Mouse (Mus musculus) forelimb bud, embryonic 11.5 days (tissue): ENCODE measurements around the gene Wdr11.

Experiments
- DNase-seq: peaks from one replicate; pipeline ENCODE4 v3.0.0-alpha.2; 2012; ENCODE audit warnings: low read depth, low spot score

The Wdr11 gene

DNA sequence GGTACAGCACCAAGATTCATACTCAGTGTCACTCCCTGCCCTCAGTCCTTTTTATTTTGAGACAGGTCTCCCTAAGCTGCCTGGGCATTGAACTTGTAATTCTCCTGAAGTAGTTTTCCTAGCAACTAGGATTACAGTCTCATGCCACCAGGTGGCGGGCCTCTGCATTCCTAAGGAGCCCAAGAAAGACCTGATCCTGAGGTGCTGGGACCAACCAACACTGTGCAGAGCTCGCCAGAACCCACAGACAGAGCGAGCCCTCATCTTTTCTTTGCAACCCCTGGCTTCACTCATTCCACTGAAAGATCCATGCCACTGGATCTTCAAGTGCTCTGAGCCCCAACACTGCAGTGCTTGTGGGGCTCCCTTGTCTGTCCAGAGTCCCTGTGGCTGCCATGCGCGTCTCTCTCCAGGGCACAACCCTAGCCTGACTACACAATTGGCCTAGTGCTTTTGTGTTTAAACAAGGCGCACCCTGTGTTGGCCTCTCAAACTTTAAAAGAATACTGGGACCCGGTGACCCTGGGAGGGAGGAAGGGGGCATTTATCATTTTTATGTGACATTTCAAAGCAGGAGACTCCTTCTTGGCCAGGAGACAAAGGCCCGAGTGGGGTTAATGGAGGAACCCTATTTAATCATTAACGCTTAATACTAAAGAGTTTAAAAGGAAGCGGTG lies 89.0 kb downstream of the Wdr11 start:
- DNase-seq = peak; percentile 75

- no peak for DNase-seq
These were observed 90.9 kb downstream of the Wdr11 start for GRCm38 (mm10) chr7:129682525-129682924.

GRCm38 (mm10) chr7:129685326-129685725 lies 93.7 kb downstream of the Wdr11 start:
- no peak for DNase-seq
